10 mouse cellular contexts compared by ENCODE assay signal in genomic region chr1:87153776-87154500, GRCm38 (mm10). TPM values are rescaled to one million over a fixed set of nuclear protein-coding genes. Genes with fewer than 3 reads are reported as not detected.
DNase-seq lines count a peak whose midpoint lies in the region; ATAC-seq and TF ChIP-seq lines count a peak whose summit lies in the region.
"Had no signal": no experiment of that assay in that cellular context is flagged by ENCODE, and none has a peak within 500 bp of the region (broad histone marks: within the 10 kb centered on the region; RNA-seq: fewer than 3 reads in every experiment).

No protein-coding gene starts in this region.

- H3K9me3 ChIP-seq in kidney, postnatal 0 days (replicated peaks; ENCODE audit: low read length) = no peaks in the 10 kb centered on the region
- no peaks in the 10 kb centered on the region for H3K9me3 ChIP-seq in embryonic facial prominence, embryonic 13.5 days
- H3K9me3 ChIP-seq in intestine, embryonic 14.5 days (ENCODE audit: control insufficient read depth, low read length) = no peaks in the 10 kb centered on the region
- no peaks in the 10 kb centered on the region for H3K9me3 ChIP-seq in neural tube, embryonic 11.5 days (ENCODE audit: control insufficient read depth, low read length)

- no peak for ATAC-seq in kidney, postnatal 0 days (replicated peaks; ENCODE audit: low FRiP score, low read depth)
- no peak for ATAC-seq in embryonic facial prominence, embryonic 13.5 days (ENCODE audit: insufficient number of reproducible peaks, insufficient read depth, low FRiP score, low TSS enrichment, low read depth)
- no peak for ATAC-seq in intestine, embryonic 14.5 days (replicated peaks; ENCODE audit: low FRiP score, low TSS enrichment, low read depth)
- ATAC-seq in neural tube, embryonic 11.5 days (ENCODE audit: insufficient read depth, low FRiP score, low TSS enrichment) = peak; percentile 42; the same call in 1 of the 2 replicates

- H3K4me3 ChIP-seq in kidney, postnatal 0 days (replicated peaks; ENCODE audit: low read depth, low read length) = peak overlapping the region; percentile 32
- peak overlapping the region; percentile 50 for H3K4me3 ChIP-seq in embryonic facial prominence, embryonic 13.5 days
- H3K4me3 ChIP-seq in intestine, embryonic 14.5 days (ENCODE audit: low read depth, low read length) = peak overlapping the region; percentile 31
- H3K4me3 ChIP-seq in neural tube, embryonic 11.5 days (ENCODE audit: low read depth, low read length) = peak overlapping the region; percentile 34

- no peak overlapping the region for H3K27ac ChIP-seq in kidney, postnatal 0 days
- H3K27ac ChIP-seq in embryonic facial prominence, embryonic 13.5 days = no peak overlapping the region
- H3K27ac ChIP-seq in intestine, embryonic 14.5 days (ENCODE audit: low read depth) = no peak overlapping the region
- H3K27ac ChIP-seq in neural tube, embryonic 11.5 days (ENCODE audit: low read depth, low read length) = no peak overlapping the region
- H3K27ac ChIP-seq: liver, embryonic 14.5 days had no signal

- H3K4me2 ChIP-seq in kidney, postnatal 0 days (ENCODE audit: low read length) = peak overlapping the region; percentile 55
- peak overlapping the region; percentile 85 for H3K4me2 ChIP-seq in embryonic facial prominence, embryonic 13.5 days
- peak overlapping the region; percentile 55 for H3K4me2 ChIP-seq in intestine, embryonic 14.5 days (ENCODE audit: low read length)
- H3K4me2 ChIP-seq in neural tube, embryonic 11.5 days (ENCODE audit: low read depth) = peak overlapping the region; percentile 40

- H3K9ac ChIP-seq in kidney, postnatal 0 days (ENCODE audit: low read depth, low read length) = no peak overlapping the region
- peak overlapping the region; percentile 57 for H3K9ac ChIP-seq in embryonic facial prominence, embryonic 13.5 days
- H3K9ac ChIP-seq in intestine, embryonic 14.5 days (ENCODE audit: low read length) = no peak overlapping the region
- peak overlapping the region; percentile 49 for H3K9ac ChIP-seq in neural tube, embryonic 11.5 days (ENCODE audit: low read length)
- H3K9ac ChIP-seq: liver, embryonic 14.5 days had no signal

- no peak for TF ChIP-seq CTCF in kidney, postnatal 0 days (IDR thresholded peaks at IDR 0.05; ENCODE audit: low read depth)

- no peaks in the 10 kb centered on the region; the same call in 1 of the 2 replicates for H3K4me1 ChIP-seq in kidney, postnatal 0 days (replicated peaks; ENCODE audit: insufficient read depth, low read length)
- H3K4me1 ChIP-seq in embryonic facial prominence, embryonic 13.5 days = peaks cover 30% of the 10 kb centered on the region
- H3K4me1 ChIP-seq in intestine, embryonic 14.5 days (replicated peaks; ENCODE audit: control insufficient read depth, insufficient read depth, low read length) = peaks cover 7% of the 10 kb centered on the region; the same call in 1 of the 2 replicates
- peaks cover 3% of the 10 kb centered on the region; the same call in 1 of the 2 replicates for H3K4me1 ChIP-seq in neural tube, embryonic 11.5 days (ENCODE audit: control insufficient read depth, insufficient read depth, low read length)

- 1% methylated on average over 71 of the region's 72 CpGs for WGBS in kidney, postnatal 0 days
- 1% methylated on average over 72 of the region's 72 CpGs for WGBS in embryonic facial prominence, embryonic 13.5 days
- under 1% methylated on average over 72 of the region's 72 CpGs for WGBS in intestine, embryonic 14.5 days
- under 1% methylated on average over 67 of the region's 72 CpGs for WGBS in neural tube, embryonic 11.5 days

- DNase-seq in kidney, postnatal 0 days (ENCODE audit: low spot score) = no peak
- no peak for DNase-seq in kidney, adult 8-10 months
- no peak for DNase-seq in intestine, embryonic 14.5 days (ENCODE audit: low spot score)
- DNase-seq in neural tube, embryonic 11.5 days (ENCODE audit: low spot score) = no peak
- DNase-seq in thymus, adult 18-20 months = no peak
- no peak for DNase-seq in adrenal gland, postnatal 14 days
- no peak for DNase-seq in cerebellum, adult 18-20 months

- peaks cover 72% of the 10 kb centered on the region for H3K27me3 ChIP-seq in kidney, postnatal 0 days (ENCODE audit: insufficient read depth, low read length)
- peaks cover 99% of the 10 kb centered on the region for H3K27me3 ChIP-seq in embryonic facial prominence, embryonic 13.5 days
- peaks cover 96% of the 10 kb centered on the region for H3K27me3 ChIP-seq in intestine, embryonic 14.5 days (replicated peaks; ENCODE audit: control insufficient read depth, insufficient read depth, low read length)
- H3K27me3 ChIP-seq in neural tube, embryonic 11.5 days (ENCODE audit: control insufficient read depth, insufficient read depth, low read length) = peaks cover 76% of the 10 kb centered on the region

- no peaks in the 10 kb centered on the region for H3K36me3 ChIP-seq in kidney, postnatal 0 days (ENCODE audit: insufficient read depth, low read length)
- H3K36me3 ChIP-seq in embryonic facial prominence, embryonic 13.5 days = no peaks in the 10 kb centered on the region
- H3K36me3 ChIP-seq in intestine, embryonic 14.5 days (ENCODE audit: control insufficient read depth, insufficient read depth, low read length) = no peaks in the 10 kb centered on the region
- H3K36me3 ChIP-seq in neural tube, embryonic 11.5 days (ENCODE audit: control insufficient read depth, insufficient read depth, low read length) = no peaks in the 10 kb centered on the region

RNA-seq across cellular contexts. Expression of gene Ecel1, which starts 2.4 kb away (rescaled TPM):
- 0.05 and 0.11 TPM in 2 replicates for polyA plus RNA-seq in kidney, postnatal 0 days (2015; fragmentation: Nextera tagmentation; extraction: Ambion mirVana)
- 0.81 and 0.90 TPM in 2 replicates for polyA plus RNA-seq in embryonic facial prominence, embryonic 13.5 days (2015; fragmentation: Nextera tagmentation; extraction: Ambion mirVana)
- polyA plus RNA-seq in intestine, embryonic 14.5 days (2014; fragmentation: Nextera tagmentation; extraction: Ambion mirVana) = 1.3 and 1.5 TPM in 2 replicates
- polyA plus RNA-seq in neural tube, embryonic 11.5 days (2014; fragmentation: Nextera tagmentation; extraction: Ambion mirVana) = 28.3 and 36.8 TPM in 2 replicates
- 0.70 and 2.6 TPM in 2 replicates for total RNA-seq in adrenal gland, postnatal 14 days (2021)
- total RNA-seq: common myeloid progenitor, adult 5-6 weeks had no signal

RNA-seq across cellular contexts. Expression of gene Akp3, which starts 29.2 kb away (rescaled TPM):
- polyA plus RNA-seq in kidney, postnatal 0 days (2015; fragmentation: Nextera tagmentation; extraction: Ambion mirVana) = not detected in 2 replicates
- not detected in 2 replicates for polyA plus RNA-seq in embryonic facial prominence, embryonic 13.5 days (2015; fragmentation: Nextera tagmentation; extraction: Ambion mirVana)
- polyA plus RNA-seq in intestine, embryonic 14.5 days (2014; fragmentation: Nextera tagmentation; extraction: Ambion mirVana) = not detected in 2 replicates
- polyA plus RNA-seq in neural tube, embryonic 11.5 days (2014; fragmentation: Nextera tagmentation; extraction: Ambion mirVana) = not detected in 2 replicates
- not detected in 2 replicates for total RNA-seq in adrenal gland, postnatal 14 days (2021)
- total RNA-seq: common myeloid progenitor, adult 5-6 weeks had no signal
- polyA plus RNA-seq: liver, embryonic 14.5 days had no signal

RNA-seq across cellular contexts. Expression of gene Prss56, which starts 29.2 kb away (rescaled TPM):
- 0.07 TPM in 1 of 2 replicates, not detected in the other for polyA plus RNA-seq in kidney, postnatal 0 days (2015; fragmentation: Nextera tagmentation; extraction: Ambion mirVana)
- polyA plus RNA-seq in embryonic facial prominence, embryonic 13.5 days (2015; fragmentation: Nextera tagmentation; extraction: Ambion mirVana) = not detected in 2 replicates
- not detected in 2 replicates for polyA plus RNA-seq in intestine, embryonic 14.5 days (2014; fragmentation: Nextera tagmentation; extraction: Ambion mirVana)
- 0.46 and 0.88 TPM in 2 replicates for polyA plus RNA-seq in neural tube, embryonic 11.5 days (2014; fragmentation: Nextera tagmentation; extraction: Ambion mirVana)
- total RNA-seq in adrenal gland, postnatal 14 days (2021) = not detected in 2 replicates
- total RNA-seq: common myeloid progenitor, adult 5-6 weeks had no signal
- polyA plus RNA-seq: liver, embryonic 14.5 days had no signal

RNA-seq across cellular contexts. Expression of gene Chrnd, which starts 36.5 kb away (rescaled TPM):
- polyA plus RNA-seq in kidney, postnatal 0 days (2015; fragmentation: Nextera tagmentation; extraction: Ambion mirVana) = 0.17 and 0.20 TPM in 2 replicates
- 0.87 and 1.0 TPM in 2 replicates for polyA plus RNA-seq in embryonic facial prominence, embryonic 13.5 days (2015; fragmentation: Nextera tagmentation; extraction: Ambion mirVana)
- not detected in 2 replicates for polyA plus RNA-seq in intestine, embryonic 14.5 days (2014; fragmentation: Nextera tagmentation; extraction: Ambion mirVana)
- 0.40 and 0.45 TPM in 2 replicates for polyA plus RNA-seq in neural tube, embryonic 11.5 days (2014; fragmentation: Nextera tagmentation; extraction: Ambion mirVana)
- not detected in 2 replicates for total RNA-seq in adrenal gland, postnatal 14 days (2021)
- total RNA-seq: common myeloid progenitor, adult 5-6 weeks had no signal
- polyA plus RNA-seq: liver, embryonic 14.5 days had no signal

RNA-seq across cellular contexts. Expression of gene Chrng, which starts 50.5 kb away (rescaled TPM):
- not detected in 2 replicates for polyA plus RNA-seq in kidney, postnatal 0 days (2015; fragmentation: Nextera tagmentation; extraction: Ambion mirVana)
- polyA plus RNA-seq in embryonic facial prominence, embryonic 13.5 days (2015; fragmentation: Nextera tagmentation; extraction: Ambion mirVana) = 2.9 and 3.0 TPM in 2 replicates
- not detected in 2 replicates for polyA plus RNA-seq in intestine, embryonic 14.5 days (2014; fragmentation: Nextera tagmentation; extraction: Ambion mirVana)
- polyA plus RNA-seq in neural tube, embryonic 11.5 days (2014; fragmentation: Nextera tagmentation; extraction: Ambion mirVana) = 5.0 TPM in 2 replicates
- not detected in 2 replicates for total RNA-seq in adrenal gland, postnatal 14 days (2021)
- total RNA-seq: common myeloid progenitor, adult 5-6 weeks had no signal
- polyA plus RNA-seq: liver, embryonic 14.5 days had no signal

Comparison
In these comparisons a context has a peak if more than half of its experiments do, and no peak if none do; other contexts are left out.
1. H3K9ac ChIP-seq: peak in embryonic facial prominence, embryonic 13.5 days (single experiment) and neural tube, embryonic 11.5 days (single experiment); none in kidney, postnatal 0 days (single experiment) and intestine, embryonic 14.5 days (single experiment).
2. RNA of gene Ecel1, which starts 2.4 kb away (polyA plus RNA-seq): 28.3 to 36.8 TPM in neural tube, embryonic 11.5 days; 1.3 to 1.5 TPM in intestine, embryonic 14.5 days, 0.81 to 0.90 TPM in embryonic facial prominence, embryonic 13.5 days and 0.05 to 0.11 TPM in kidney, postnatal 0 days; every median in the first group is over 10 times any median in the second.
3. Peak in every context shown above with its lines, with median percentiles within 50 percentile points of each other: H3K4me2 ChIP-seq and H3K4me3 ChIP-seq.